Mouse (Mus musculus) brain, embryonic 18.5 days (tissue): ENCODE results near the gene Dpy19l3.

Source experiments
- DNase-seq: peaks from one replicate; pipeline ENCODE4 v3.0.0-alpha.2; 2012; ENCODE audit warnings: low read depth, low spot score

The Dpy19l3 gene

GRCm38 (mm10) chr7:35636874-35637273, 117.4 kb downstream of the Dpy19l3 start:
- DNase-seq = no peak

GRCm38 (mm10) chr7:35636229-35636628, 118.0 kb downstream of the Dpy19l3 start:
- DNase-seq = no peak
